ENCODE assay signal across 13 mouse cellular contexts in the genomic region with DNA sequence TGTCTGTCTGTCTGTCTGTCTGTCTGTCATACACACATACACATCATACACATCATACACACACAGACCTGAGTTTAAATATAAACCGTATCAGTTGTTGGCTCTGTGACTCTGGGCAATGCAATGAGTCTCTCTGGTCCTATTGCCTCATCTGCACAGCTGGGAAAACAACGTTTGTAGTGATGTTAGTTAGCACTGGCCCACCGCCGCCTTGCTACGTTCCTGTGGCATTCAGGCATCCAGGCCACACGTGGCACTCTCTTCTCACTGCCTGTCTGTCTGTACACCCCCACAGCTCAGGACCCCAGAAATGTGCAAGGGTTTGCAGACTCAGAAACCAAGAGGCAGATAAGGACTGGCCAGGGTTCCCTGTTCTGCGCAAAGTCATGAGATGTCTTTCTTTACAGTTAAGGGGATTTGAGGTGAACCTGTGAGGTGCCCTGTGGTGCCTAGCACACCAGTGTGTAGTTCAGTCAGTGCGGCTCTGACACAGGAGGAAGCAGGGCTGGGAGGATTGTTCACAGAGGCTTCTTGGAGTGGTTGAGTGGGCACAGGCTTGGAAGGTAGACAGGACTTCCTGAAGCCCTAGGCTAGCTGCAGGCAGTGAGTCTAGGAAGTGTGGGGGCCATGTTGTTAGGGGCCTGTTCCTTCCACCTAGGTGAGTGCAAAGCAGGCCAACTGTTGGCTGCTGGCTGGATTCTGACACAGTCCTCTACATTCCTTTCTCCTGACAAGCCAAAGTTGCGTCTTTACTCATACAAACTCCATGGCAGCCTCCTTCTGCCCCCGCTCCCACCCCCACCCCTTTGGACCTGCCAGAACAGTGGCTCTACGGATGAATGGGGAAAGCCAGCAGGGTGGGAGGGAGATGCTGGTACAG. TPM values are rescaled to one million over a fixed set of nuclear protein-coding genes. Genes with fewer than 3 reads are reported as not detected.
DNase-seq lines count a peak whose midpoint lies in the region; ATAC-seq and TF ChIP-seq lines count a peak whose summit lies in the region.
"Had no signal": no experiment of that assay in that cellular context is flagged by ENCODE, and none has a peak within 500 bp of the region (broad histone marks: within the 10 kb centered on the region; RNA-seq: fewer than 3 reads in every experiment).

No protein-coding gene starts in this region.

- ATAC-seq in heart, embryonic 16.5 days (replicated peaks; ENCODE audit: extremely low read depth, insufficient read depth, low FRiP score), result no peak
- no peak for ATAC-seq in hindbrain, embryonic 13.5 days (ENCODE audit: low FRiP score)
- ATAC-seq: midbrain, embryonic 13.5 days had no signal

- DNase-seq in heart, adult 9 months (ENCODE audit: low spot score in 2 of 2), result no peak
- DNase-seq in 3134 (ENCODE audit: extremely low read depth, insufficient read length, low spot score), result peak; percentile 80
- peak; percentile 81 for DNase-seq in 3T3-L1 (ENCODE audit: low read depth, low spot score)
- DNase-seq in fibroblast of lung, adult 2 months (ENCODE audit: low read depth), result peak; percentile 78
- no peak for DNase-seq in left cerebral cortex, adult 2 months (ENCODE audit: extremely low spot score in 1 of 2, low spot score in 2 of 2)
- DNase-seq: cerebellum, adult 2 months; gastrocnemius, postnatal 10 days; kidney, postnatal 14 days; liver; thymus, postnatal 36 days had no signal

- H3K4me2 ChIP-seq in heart, embryonic 16.5 days (ENCODE audit: low read depth, low read length), result peak overlapping the region; percentile 38
- no peak overlapping the region for H3K4me2 ChIP-seq in hindbrain, embryonic 13.5 days
- H3K4me2 ChIP-seq: midbrain, embryonic 13.5 days had no signal

- 48% methylated on average over 11 of the region's 11 CpGs for WGBS in heart, embryonic 16.5 days
- WGBS in hindbrain, embryonic 13.5 days, result 66% methylated on average over 11 of the region's 11 CpGs

- H3K27me3 ChIP-seq in heart, embryonic 16.5 days (ENCODE audit: control insufficient read depth, insufficient read depth, low read length), result no peaks in the 10 kb centered on the region
- 0 out of 2 replicates have a peak, but pooled peaks cover 2% of the 10 kb centered on the region for H3K27me3 ChIP-seq in hindbrain, embryonic 13.5 days

- TF ChIP-seq CTCF in left cerebral cortex, adult 2 months (IDR thresholded peaks at IDR 0.05), result no peak

- peak overlapping the region; percentile 53 for H3K9ac ChIP-seq in heart, embryonic 16.5 days (ENCODE audit: low read length)
- no peak overlapping the region for H3K9ac ChIP-seq in hindbrain, embryonic 13.5 days
- H3K9ac ChIP-seq: midbrain, embryonic 13.5 days had no signal

- H3K9me3 ChIP-seq in heart, embryonic 16.5 days (replicated peaks; ENCODE audit: control insufficient read depth, low read length), result no peaks in the 10 kb centered on the region
- no peaks in the 10 kb centered on the region for H3K9me3 ChIP-seq in hindbrain, embryonic 13.5 days
- H3K9me3 ChIP-seq: midbrain, embryonic 13.5 days had no signal

- intact Hi-C loops in left cerebral cortex, adult 2 months (cut with DNase I), result no loop called here

- H3K4me3 ChIP-seq in heart, embryonic 16.5 days (ENCODE audit: low read length), result no peak overlapping the region
- no peak overlapping the region for H3K4me3 ChIP-seq in left cerebral cortex, adult 2 months
- no peak overlapping the region for H3K4me3 ChIP-seq in hindbrain, embryonic 13.5 days
- H3K4me3 ChIP-seq: midbrain, embryonic 13.5 days had no signal

- peaks cover 66% of the 10 kb centered on the region for H3K4me1 ChIP-seq in heart, embryonic 16.5 days (ENCODE audit: control insufficient read depth, insufficient read depth, low read length)
- H3K4me1 ChIP-seq in hindbrain, embryonic 13.5 days (replicated peaks), result peaks cover 6% of the 10 kb centered on the region; the same call in 1 of the 2 replicates
- H3K4me1 ChIP-seq: midbrain, embryonic 13.5 days had no signal

- H3K27ac ChIP-seq in heart, embryonic 16.5 days (ENCODE audit: low read length), result peak overlapping the region; percentile 91
- H3K27ac ChIP-seq in left cerebral cortex, adult 2 months, result no peak overlapping the region
- H3K27ac ChIP-seq in hindbrain, embryonic 13.5 days, result no peak overlapping the region
- H3K27ac ChIP-seq: midbrain, embryonic 13.5 days had no signal

- H3K36me3 ChIP-seq in heart, embryonic 16.5 days (ENCODE audit: control insufficient read depth, insufficient read depth), result no peaks in the 10 kb centered on the region
- H3K36me3 ChIP-seq in hindbrain, embryonic 13.5 days, result no peaks in the 10 kb centered on the region
- H3K36me3 ChIP-seq: midbrain, embryonic 13.5 days had no signal

RNA-seq across cellular contexts. Expression of a gene that starts 1.2 kb away (rescaled TPM):
- polyA plus RNA-seq in heart, embryonic 16.5 days (2015; fragmentation: Nextera tagmentation; extraction: Ambion mirVana), result 8.7 and 9.0 TPM in 2 replicates
- 1 to 10 TPM; 2.9 to 3.9 TPM for total RNA-seq in left cerebral cortex, adult 2 months (2021)
- polyA plus RNA-seq in hindbrain, embryonic 13.5 days (2015; fragmentation: Nextera tagmentation; extraction: Ambion mirVana), result 0.09 and 0.10 TPM in 2 replicates

RNA-seq across cellular contexts. Expression of a gene that starts 42.1 kb away (rescaled TPM):
- 19.6 and 28.9 TPM in 2 replicates for polyA plus RNA-seq in heart, embryonic 16.5 days (2015; fragmentation: Nextera tagmentation; extraction: Ambion mirVana)
- under 1 TPM; 0.09 to 0.48 TPM for total RNA-seq in left cerebral cortex, adult 2 months (2021)
- polyA plus RNA-seq in hindbrain, embryonic 13.5 days (2015; fragmentation: Nextera tagmentation; extraction: Ambion mirVana), result 0.77 and 0.88 TPM in 2 replicates

Comparison
In these comparisons a context has a peak if more than half of its experiments do, and no peak if none do; other contexts are left out.
1. DNase-seq: peak in 3134 (single experiment), 3T3-L1 (single experiment) and fibroblast of lung, adult 2 months (single experiment); none in heart, adult 9 months (0 of 2) and left cerebral cortex, adult 2 months (0 of 2).
2. RNA of a gene that starts 42.1 kb away (polyA plus RNA-seq): 19.6 to 28.9 TPM in heart, embryonic 16.5 days; 0.77 to 0.88 TPM in hindbrain, embryonic 13.5 days; every median in the first group is over 10 times any median in the second.